Mouse (Mus musculus): ENCODE results near the gene Gm10318. TPM values are rescaled to one million over a fixed set of nuclear protein-coding genes. Genes with fewer than 3 reads are reported as not detected.
A peak's percentile ranks its signal among the peaks of the same experiment; 100 is the strongest.

The Gm10318 gene
- polyA plus RNA-seq (2012; rRNA removed), result not detected in 2 replicates

DNA sequence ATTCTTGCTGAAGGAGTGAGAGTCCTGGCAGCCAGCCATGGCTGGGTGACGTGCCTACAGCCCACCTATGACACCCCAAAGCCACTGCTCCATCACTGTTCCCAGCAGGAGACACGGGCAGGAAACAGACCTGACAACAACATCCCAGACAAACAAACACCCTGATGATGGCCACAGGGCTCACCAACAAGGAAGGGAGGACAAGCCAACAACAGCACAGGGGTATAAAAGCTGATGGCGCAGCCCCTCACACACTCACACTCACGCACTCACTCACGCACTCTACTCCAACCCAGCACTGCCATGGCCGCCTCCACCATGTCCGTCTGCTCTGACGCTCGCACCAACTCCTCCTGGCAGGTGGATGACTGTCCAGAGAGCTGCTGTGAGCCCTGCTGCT, at the start of gene Gm10318:
Gene Gm10318 (plus strand): TSS at position 301 of the 400 bp plus-strand sequence.
- DNase-seq (ENCODE audit: low read depth), result no peak

GRCm38 (mm10) chr10:77804095-77804494, 48.6 kb upstream of the Gm10318 start:
- DNase-seq (ENCODE audit: low read depth), result no peak

- no peak for DNase-seq (ENCODE audit: low read depth)
These were observed 40.9 kb upstream of the Gm10318 start, which contains the start of gene Gm9507 for GRCm38 (mm10) chr10:77811743-77812142. Gene Gm9507, minus strand, starts transcription at chr10:77811843.

DNA sequence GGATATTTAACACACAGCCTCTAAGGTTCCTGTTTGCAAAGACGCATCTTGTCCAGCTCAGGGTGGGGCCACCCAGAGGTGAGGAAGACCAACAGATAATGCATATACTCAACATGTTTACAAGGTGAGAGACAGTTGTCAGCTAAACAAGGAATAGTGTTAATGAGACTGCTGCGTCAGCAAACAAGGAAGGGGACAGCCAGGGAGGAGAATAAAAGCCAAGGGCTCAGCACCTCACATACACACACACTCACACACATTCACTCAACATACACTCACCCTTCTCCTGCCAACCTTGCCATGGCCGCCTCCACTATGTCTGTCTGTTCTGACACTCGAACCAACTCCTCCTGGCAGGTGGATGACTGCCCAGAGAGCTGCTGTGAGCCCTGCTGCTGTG, 38.3 kb upstream of the Gm10318 start, which contains the start of gene Gm2696:
Gene Gm2696 (plus strand): TSS at position 301 of the 400 bp plus-strand sequence.
- no peak for DNase-seq (ENCODE audit: low read depth)

- no peak for DNase-seq (ENCODE audit: low read depth)
These were observed 37.1 kb upstream of the Gm10318 start for GRCm38 (mm10) chr10:77815514-77815913.

GRCm38 (mm10) chr10:77818523-77818922, 34.1 kb upstream of the Gm10318 start:
- no peak for DNase-seq (ENCODE audit: low read depth)

DNA sequence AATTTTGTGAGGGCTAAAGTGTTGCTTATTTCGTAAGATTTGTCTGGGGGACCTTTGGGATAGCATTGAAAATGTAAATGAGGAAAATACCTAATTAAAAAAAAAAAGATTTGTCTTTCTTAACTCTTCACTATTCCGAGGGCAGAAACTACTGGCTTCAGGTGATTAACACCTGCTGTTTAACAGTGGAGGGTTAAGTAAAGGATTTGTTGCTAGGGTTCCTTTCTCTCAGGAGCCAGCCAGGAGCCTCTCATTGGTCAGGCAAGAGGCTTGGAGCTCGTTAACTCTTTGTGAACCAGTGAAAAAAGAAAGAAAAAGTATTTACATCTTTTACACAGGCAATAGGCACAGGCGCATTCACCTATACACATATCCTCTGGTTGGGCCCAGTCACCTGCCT, 33.5 kb upstream of the Gm10318 start:
- no peak for DNase-seq (ENCODE audit: low read depth)

- DNase-seq (ENCODE audit: low read depth), result no peak
These were observed 25.7 kb upstream of the Gm10318 start, which contains the start of gene Krtap10-4 for GRCm38 (mm10) chr10:77826951-77827350. Gene Krtap10-4, minus strand, starts transcription at chr10:77827095.

DNA sequence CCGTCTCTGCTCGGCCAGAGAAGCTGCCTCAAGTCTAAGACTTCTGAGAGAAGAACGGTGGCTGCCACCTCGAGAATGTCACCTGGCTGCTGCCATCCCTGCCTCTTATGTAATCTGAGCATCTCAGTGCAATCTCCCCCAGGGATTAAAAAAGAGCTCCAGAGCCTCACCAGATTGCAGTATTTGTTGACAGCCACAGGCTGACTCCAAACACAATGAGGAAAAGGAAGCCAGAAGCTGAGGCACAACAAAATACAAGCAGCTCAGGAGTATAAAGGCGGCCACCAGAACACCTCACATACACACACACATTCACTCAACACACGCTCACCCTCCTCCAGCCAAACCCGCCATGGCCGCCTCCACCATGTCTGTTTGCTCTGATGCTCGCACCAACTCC, 17.0 kb upstream of the Gm10318 start, which contains the start of gene Krtap10-10:
Gene Krtap10-10 (plus strand): TSS at position 301 of the 400 bp plus-strand sequence.
- no peak for DNase-seq (ENCODE audit: low read depth)

GRCm38 (mm10) chr10:77839006-77839405, 13.7 kb upstream of the Gm10318 start:
- DNase-seq (ENCODE audit: low read depth), result no peak

GRCm38 (mm10) chr10:77846503-77846902, 6.2 kb upstream of the Gm10318 start, which contains the start of gene Gm36176:
Gene Gm36176, plus strand, starts transcription at chr10:77846803.
- DNase-seq (ENCODE audit: low read depth), result no peak

- no peak for DNase-seq (ENCODE audit: low read depth)
These were observed 5.7 kb upstream of the Gm10318 start for GRCm38 (mm10) chr10:77846961-77847360.

DNA sequence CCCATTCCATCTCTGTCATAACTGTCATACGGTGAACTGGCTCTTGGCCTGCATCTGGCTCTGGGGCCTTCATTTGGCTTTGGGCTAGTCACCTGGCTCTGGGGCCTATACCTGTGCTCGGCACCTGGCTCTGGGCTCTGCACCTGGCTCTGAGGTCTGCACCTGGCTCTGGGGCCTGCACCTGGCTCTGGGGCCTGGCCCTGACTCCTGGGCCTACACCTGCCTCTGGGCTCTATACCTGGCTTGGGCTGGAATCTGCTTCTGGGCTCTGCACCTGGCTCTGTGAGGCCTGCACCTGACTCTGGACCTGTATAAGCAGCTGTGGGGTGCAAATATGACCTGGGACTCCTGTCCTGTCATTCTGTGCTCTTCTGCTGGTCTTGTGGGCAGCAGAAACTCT, 5.1 kb upstream of the Gm10318 start:
- no peak for DNase-seq (ENCODE audit: low read depth)

DNA sequence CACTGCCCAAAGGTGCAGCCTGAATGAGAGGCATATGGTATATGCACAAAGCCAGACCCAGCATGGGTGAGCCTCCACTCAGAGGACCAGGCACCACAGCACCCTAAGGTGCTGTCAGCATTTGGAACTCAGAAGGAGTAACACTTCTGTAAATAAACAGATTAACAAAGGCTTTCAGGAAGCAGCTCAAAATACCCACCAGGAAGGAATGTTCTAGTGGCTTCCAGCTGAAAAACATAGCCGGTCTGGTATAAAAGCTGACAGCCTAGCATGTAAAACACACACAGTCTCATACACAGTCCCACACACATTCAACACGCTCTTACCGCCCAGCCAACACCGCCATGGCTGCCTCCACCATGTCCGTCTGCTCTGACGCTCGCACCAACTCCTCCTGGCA, 9.0 kb downstream of the Gm10318 start, which contains the start of gene Gm3285:
Gene Gm3285 (plus strand): TSS at position 301 of the 400 bp plus-strand sequence.
- DNase-seq (ENCODE audit: low read depth), result no peak

DNA sequence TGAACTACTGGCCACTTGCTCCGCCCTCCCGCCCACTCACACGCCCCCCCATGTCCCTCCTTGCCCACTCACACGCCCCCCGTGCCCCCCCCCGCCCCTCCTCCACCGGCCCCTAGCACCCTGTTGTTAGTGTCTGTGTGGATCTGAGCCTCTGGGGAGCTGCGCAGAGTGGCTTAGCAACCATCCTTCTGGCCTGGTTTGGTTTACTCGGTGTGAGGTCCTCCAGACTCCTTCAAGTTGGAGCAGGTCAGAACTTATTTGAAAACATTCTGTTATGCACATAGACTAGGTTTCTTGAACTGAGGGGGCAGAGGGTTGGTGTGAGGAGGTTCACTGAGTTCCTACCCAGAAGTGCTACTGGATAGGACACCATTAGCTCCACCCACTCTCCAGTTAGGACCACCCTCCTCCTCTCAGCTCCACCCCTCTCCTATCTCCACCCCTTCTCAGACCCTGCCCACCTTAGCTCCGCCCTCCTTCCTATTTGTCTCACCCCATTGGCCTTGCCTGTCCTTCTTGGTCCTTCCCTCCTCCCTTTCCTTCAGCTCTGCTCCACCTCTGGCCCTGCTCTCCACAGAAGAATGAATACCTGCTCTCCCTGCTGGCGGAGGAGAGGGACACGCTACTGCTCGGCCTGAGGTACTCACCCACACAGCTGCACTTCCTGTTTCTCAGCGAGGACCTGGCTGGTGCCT, 11.6 kb downstream of the Gm10318 start:
- DNase-seq (ENCODE audit: low read depth), result peak; percentile 63

DNA sequence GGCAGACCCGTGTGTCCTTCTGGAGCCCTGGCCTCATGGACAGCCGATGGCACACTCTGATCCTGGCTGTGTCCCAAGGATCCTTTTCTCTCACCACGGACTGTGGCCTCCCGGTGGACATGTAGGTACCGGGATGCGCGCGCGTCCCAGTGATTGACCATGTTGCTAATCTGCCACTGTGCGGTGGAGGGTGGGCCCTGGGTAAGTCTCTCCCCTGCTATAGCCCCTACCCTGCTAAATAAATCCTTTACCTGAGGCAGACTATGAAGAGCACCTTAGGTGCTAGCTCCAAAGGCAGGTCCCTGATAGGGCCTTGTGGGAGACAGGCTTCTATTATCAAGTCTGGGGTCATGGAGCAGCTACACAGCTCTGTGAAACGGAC, 12.1 kb downstream of the Gm10318 start:
- DNase-seq (ENCODE audit: low read depth), result no peak

DNA sequence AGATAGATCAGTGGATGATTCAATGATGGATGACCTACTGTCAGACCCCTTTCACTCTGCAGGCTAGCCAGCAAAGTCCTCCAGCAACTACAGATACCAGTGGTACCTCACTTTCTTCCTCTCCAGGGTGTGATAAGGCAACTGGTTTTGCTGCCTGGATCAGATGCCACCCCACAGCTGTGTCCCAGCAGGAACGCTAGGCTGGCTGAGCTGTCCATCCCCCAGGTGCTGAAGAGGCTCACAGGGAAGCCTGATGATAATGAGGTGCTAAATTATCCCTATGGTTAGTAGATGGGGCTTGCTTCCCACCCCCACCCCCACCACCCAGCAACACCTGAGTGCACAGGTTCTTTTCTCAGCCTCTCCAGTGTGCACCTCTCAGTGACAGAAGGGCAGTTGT, 14.9 kb downstream of the Gm10318 start:
- DNase-seq (ENCODE audit: low read depth), result no peak

- DNase-seq (ENCODE audit: low read depth), result no peak
These were observed 17.0 kb downstream of the Gm10318 start for GRCm38 (mm10) chr10:77869651-77870050.

DNA sequence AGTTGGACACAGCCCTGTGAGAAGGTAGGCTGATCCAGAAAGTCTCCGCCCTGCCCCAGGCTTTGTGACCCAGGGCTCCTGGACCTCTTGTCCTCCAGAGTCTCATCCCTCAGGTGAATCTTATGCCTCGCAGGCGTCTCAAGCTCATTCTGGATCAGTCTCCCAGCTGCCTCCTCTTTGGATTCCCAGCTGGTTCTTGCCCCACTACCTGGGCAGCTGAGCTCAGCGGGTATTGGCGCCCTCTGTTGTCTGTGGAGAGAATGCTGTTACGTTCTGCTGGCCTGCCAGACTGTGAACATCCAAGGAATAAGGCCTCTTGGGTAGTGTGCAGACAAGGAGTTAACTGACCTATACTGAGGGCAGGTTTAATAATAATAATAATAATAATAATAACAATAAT, 26.3 kb downstream of the Gm10318 start:
- DNase-seq (ENCODE audit: low read depth), result no peak

GRCm38 (mm10) chr10:77880305-77880704, 27.6 kb downstream of the Gm10318 start:
- no peak for DNase-seq (ENCODE audit: low read depth)

DNA sequence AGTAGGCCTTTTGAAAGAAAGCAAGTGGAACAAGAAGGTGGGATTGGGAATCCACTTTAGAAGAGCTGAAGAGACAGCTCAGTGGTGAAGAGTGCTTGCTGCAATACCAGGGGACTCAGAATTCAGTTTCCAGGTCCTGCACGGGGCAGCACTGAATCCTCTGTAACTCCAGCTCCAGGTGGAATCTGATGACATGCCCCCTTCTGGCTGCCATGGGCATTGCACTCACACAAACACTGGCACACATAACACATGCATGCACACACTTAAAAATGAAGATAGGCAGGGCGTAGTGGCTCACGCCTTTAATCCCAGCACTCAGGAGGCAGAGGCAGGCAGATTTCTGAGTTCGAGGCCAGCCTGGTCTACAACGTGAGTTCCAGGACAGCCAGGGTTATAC, 29.9 kb downstream of the Gm10318 start:
- no peak for DNase-seq (ENCODE audit: low read depth)

- DNase-seq (ENCODE audit: low read depth), result no peak
These were observed 33.5 kb downstream of the Gm10318 start for GRCm38 (mm10) chr10:77886007-77886747.
